ENCODE assay signal across 8 mouse cellular contexts in the genomic region with DNA sequence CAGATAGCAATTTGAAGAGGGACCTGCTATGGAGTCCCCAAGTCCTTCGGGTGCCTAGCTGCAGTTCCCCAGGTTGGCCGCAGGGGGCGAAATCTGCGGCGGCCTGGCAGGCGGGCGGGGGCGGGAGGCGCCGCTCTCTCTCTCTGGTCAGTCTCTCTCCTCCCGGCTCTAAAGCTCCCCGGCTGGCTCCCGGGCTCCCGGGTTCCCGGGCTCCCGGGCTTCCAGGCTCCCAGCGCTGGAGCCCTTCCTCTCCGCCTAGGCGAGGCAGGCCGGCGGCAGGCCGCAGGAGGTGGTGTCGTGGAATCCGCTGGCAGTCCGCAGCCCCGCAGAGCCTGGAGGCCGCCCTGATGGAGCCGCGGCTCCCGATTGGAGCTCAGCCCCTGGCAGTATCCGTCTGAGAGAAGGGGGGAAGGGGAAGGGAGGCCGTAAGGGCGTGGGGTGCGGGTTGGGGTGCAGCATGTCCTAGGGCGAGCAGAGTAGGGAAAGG. TPM values are rescaled to one million over a fixed set of nuclear protein-coding genes. Genes with fewer than 3 reads are reported as not detected.
DNase-seq lines count a peak whose midpoint lies in the region; ATAC-seq and TF ChIP-seq lines count a peak whose summit lies in the region.

Ocrl (plus strand) TSS at position 82 of the 487 bp plus-strand sequence.

- peak within 1 kb of the TSS; percentile 70 for H3K9ac ChIP-seq in hindbrain, postnatal 0 days (replicated peaks; ENCODE audit: low read length)

- intact Hi-C loops in left cerebral cortex, adult 2 months (cut with DNase I), result no loop called here

- no peaks in the 10 kb centered on the region for H3K9me3 ChIP-seq in hindbrain, postnatal 0 days (ENCODE audit: low read length)

- peak; percentile 72 for TF ChIP-seq CTCF in hindbrain, postnatal 0 days (IDR thresholded peaks at IDR 0.05; ENCODE audit: low read depth)
- peak; percentile 81 for TF ChIP-seq CTCF in left cerebral cortex, adult 2 months (IDR thresholded peaks at IDR 0.05)

- 26% methylated on average over 35 of the region's 35 CpGs for WGBS in hindbrain, postnatal 0 days
- 16% methylated on average over 14 of the region's 35 CpGs for WGBS in macrophage (ENCODE audit: missing documents)

- peak within 1 kb of the TSS; percentile 52 for H3K4me3 ChIP-seq in hindbrain, postnatal 0 days (ENCODE audit: low read length)
- H3K4me3 ChIP-seq in left cerebral cortex, adult 2 months, result peak within 1 kb of the TSS; percentile 71
- peak within 1 kb of the TSS; percentile 46 for H3K4me3 ChIP-seq in macrophage (ENCODE audit: inconsistent target)

- peak within 1 kb of the TSS; percentile 75 for H3K27ac ChIP-seq in hindbrain, postnatal 0 days
- peak within 1 kb of the TSS; percentile 93 for H3K27ac ChIP-seq in left cerebral cortex, adult 2 months
- peak within 1 kb of the TSS; percentile 41 for H3K27ac ChIP-seq in macrophage

- DNase-seq in adrenal gland, adult (ENCODE audit: inconsistent age in 2 of 2, low spot score in 1 of 2), result peak; percentile 80 to 92
- DNase-seq in embryo, embryonic 10 days (ENCODE audit: low spot score), result peak; percentile 54
- DNase-seq in gastrocnemius, postnatal 10 days, result peak; percentile 64
- peak; percentile 74 for DNase-seq in hindbrain, postnatal 0 days (ENCODE audit: low spot score)
- peak; percentile 59 to 70 for DNase-seq in left cerebral cortex, adult 2 months (ENCODE audit: extremely low spot score in 1 of 2, low spot score in 2 of 2)
- peak; percentile 42 for DNase-seq in retina, postnatal 7 days (ENCODE audit: low read depth, low spot score)
- DNase-seq in urinary bladder, postnatal 14 days (ENCODE audit: low spot score), result peak; percentile 65

- H3K27me3 ChIP-seq in hindbrain, postnatal 0 days (ENCODE audit: insufficient read depth, low read length), result no peaks in the 10 kb centered on the region

- peak within 1 kb of the TSS; percentile 60 for H3K4me2 ChIP-seq in hindbrain, postnatal 0 days (ENCODE audit: low read depth, low read length)

- H3K79me2 ChIP-seq in macrophage (ENCODE audit: inconsistent target), result no peaks in the 10 kb centered on the region; the same call in 1 of the 2 replicates

- no peaks in the 10 kb centered on the region for H3K4me1 ChIP-seq in hindbrain, postnatal 0 days (ENCODE audit: insufficient read depth, low read length)

- no peaks in the 10 kb centered on the region for H3K36me3 ChIP-seq in hindbrain, postnatal 0 days (ENCODE audit: insufficient read depth, low read length)
- H3K36me3 ChIP-seq in macrophage (ENCODE audit: inconsistent target), result no peaks in the 10 kb centered on the region

- ATAC-seq in hindbrain, postnatal 0 days, result peak; percentile 95

RNA-seq across cellular contexts. Expression of gene Ocrl, which starts in this region (rescaled TPM):
- 10 to 100 TPM in 1 of 2 experiments, 1 to 10 TPM in 1; 9.8 to 12.1 TPM for total RNA-seq in gastrocnemius, postnatal 10 days (2021)
- total RNA-seq in hindbrain, postnatal 0 days (2014; rRNA removed), result 33.9 and 38.9 TPM in 2 replicates
- 23.8 and 25.2 TPM in 2 replicates for polyA plus RNA-seq in hindbrain, postnatal 0 days (2015; fragmentation: Nextera tagmentation; extraction: Ambion mirVana)
- total RNA-seq in left cerebral cortex, adult 2 months (2021), result 10 to 100 TPM; 52.9 to 56.7 TPM
- 100 to 1,000 TPM in 20 of 26 experiments, 10 to 100 TPM in 6; 77.2 to 180 (median 130) TPM for total RNA-seq in macrophage (2018; cell fraction: chromatin; rRNA removed)
- 10 to 100 TPM; 14.8 to 29.1 (median 19.2) TPM for total RNA-seq in macrophage (2018; cell fraction: cytosol; rRNA removed)
- 100 to 1,000 TPM in 4 of 26 experiments, 10 to 100 TPM in 22; 44.2 to 115 (median 76.5) TPM for total RNA-seq in macrophage (2018; cell fraction: nucleus; rRNA removed)
- polyA plus RNA-seq in macrophage (2018), result 19.0 to 21.6 TPM (median 20.6 TPM) in 3 replicates

Comparison
In these comparisons a context has a peak if more than half of its experiments do, and no peak if none do; other contexts are left out.
1. Peak in every context shown above with its lines: DNase-seq, ATAC-seq, H3K4me3 ChIP-seq and H3K27ac ChIP-seq.
2. H3K27ac ChIP-seq: peak in every context shown above with its lines; median percentile 93 in left cerebral cortex, adult 2 months; 75 in hindbrain, postnatal 0 days; 41 in macrophage.